Mouse (Mus musculus) midbrain, embryonic 12.5 days (tissue): ENCODE results near the gene Fam19a2. TPM values are rescaled to one million over a fixed set of nuclear protein-coding genes. Genes with fewer than 3 reads are reported as not detected.

Experiments
- ATAC-seq: fragments of 200-750 bp; cut with Nextera tagmentation; 2 replicates; pipeline ENCODE4 v1.8.0; 2017; ENCODE audit warnings: low read depth, moderate TSS enrichment, moderate library complexity; ENCODE audit not compliant: low FRiP score
- H3K27ac ChIP-seq: fragments of 300-500 bp; sonication (generic); replicated peaks from 2 replicates; pipeline ENCODE4 v1.5.1; 2016; ENCODE audit warnings: mild to moderate bottlenecking
- H3K27me3 ChIP-seq: fragments of 300-500 bp; sonication (generic); 2 replicates; pipeline ENCODE4 v1.6.1; 2016; ENCODE audit warnings: mild to moderate bottlenecking
- H3K36me3 ChIP-seq: fragments of 300-500 bp; sonication (generic); 2 replicates; pipeline ENCODE4 v1.6.1; 2016
- H3K4me1 ChIP-seq: fragments of 300-500 bp; sonication (generic); 2 replicates; pipeline ENCODE4 v1.6.1; 2016
- H3K4me2 ChIP-seq: fragments of 300-500 bp; sonication (generic); replicated peaks from 2 replicates; pipeline ENCODE4 v1.6.1; 2016; ENCODE audit warnings: mild to moderate bottlenecking, moderate library complexity
- H3K4me3 ChIP-seq: fragments of 300-500 bp; sonication (generic); 2 replicates; pipeline ENCODE4 v1.5.1; 2016; ENCODE audit warnings: mild to moderate bottlenecking
- H3K9ac ChIP-seq: fragments of 300-500 bp; sonication (generic); replicated peaks from 2 replicates; pipeline ENCODE4 v1.6.1; 2016; ENCODE audit warnings: mild to moderate bottlenecking, moderate library complexity
- H3K9me3 ChIP-seq: fragments of 300-500 bp; sonication (generic); 2 replicates; pipeline ENCODE4 v1.6.1; 2016; ENCODE audit warnings: mild to moderate bottlenecking
- WGBS: fragments of 180-500 bp; shearing (Covaris S2); methylation state at CpG from one replicate; pipeline ENCODE4 v1.1.7; 2016; 5-methylcytosine and 5-hydroxymethylcytosine counted together
- polyA plus RNA-seq: library from polyadenylated mRNA; unstranded; fragments of >200 nt; fragmentation: Nextera tagmentation; extraction: Ambion mirVana; gene quantifications from 2 replicates; pipeline ENCODE4 v1.2.1, GENCODE M21; 2016

The Fam19a2 gene
- polyA plus RNA-seq, 1 experiment from 2014 or later, result 11.3 TPM

- Histone ChIP-seq H3K9me3 (no peaks in the 10 kb centered on the region), H3K27ac (no peak overlapping the region)
Observed at GRCm38 (mm10) chr10:123682718-123683255, 419.0 kb downstream of the Fam19a2 start.

GRCm38 (mm10) chr10:123692186-123692925 lies 428.6 kb downstream of the Fam19a2 start:
- Histone ChIP-seq H3K9ac (no peak overlapping the region), H3K4me3 (no peak overlapping the region), H3K36me3 (no peaks in the 10 kb centered on the region), H3K9me3 (no peaks in the 10 kb centered on the region), H3K27me3 (no peaks in the 10 kb centered on the region), H3K4me2 (no peak overlapping the region), H3K4me1 (no peaks in the 10 kb centered on the region), H3K27ac (no peak overlapping the region)
- 70% methylated on average over 8 of the region's 8 CpGs for WGBS
- no peak for ATAC-seq

More at GRCm38 (mm10) chr10:123682718-123683255, 419.0 kb downstream of the Fam19a2 start:
- Histone ChIP-seq H3K4me3 (no peak overlapping the region), H3K4me1 (peaks cover 7% of the 10 kb centered on the region), H3K4me2 (no peak overlapping the region), H3K36me3 (no peaks in the 10 kb centered on the region), H3K9ac (no peak overlapping the region), H3K27me3 (no peaks in the 10 kb centered on the region)
- no peak for ATAC-seq
- 59% methylated on average over 9 of the region's 9 CpGs for WGBS

GRCm38 (mm10) chr10:123692926-123693224 lies 429.1 kb downstream of the Fam19a2 start:
- H3K27me3 ChIP-seq, result no peaks in the 10 kb centered on the region
- H3K9ac ChIP-seq, result no peak overlapping the region
- no peak overlapping the region for H3K4me2 ChIP-seq
- H3K27ac ChIP-seq, result no peak overlapping the region
- WGBS, result 83% methylated on average over 4 of the region's 4 CpGs
- no peak for ATAC-seq
- no peaks in the 10 kb centered on the region for H3K36me3 ChIP-seq
- no peaks in the 10 kb centered on the region for H3K9me3 ChIP-seq
- no peaks in the 10 kb centered on the region for H3K4me1 ChIP-seq
- H3K4me3 ChIP-seq, result no peak overlapping the region

- Histone ChIP-seq H3K27me3 (no peaks in the 10 kb centered on the region), H3K9ac (no peak overlapping the region), H3K4me3 (no peak overlapping the region), H3K36me3 (no peaks in the 10 kb centered on the region), H3K27ac (no peak overlapping the region), H3K9me3 (no peaks in the 10 kb centered on the region), H3K4me2 (no peak overlapping the region), H3K4me1 (no peaks in the 10 kb centered on the region)
- WGBS, result 91% methylated on average over 4 of the region's 4 CpGs
- no peak for ATAC-seq
Observed at GRCm38 (mm10) chr10:123702595-123702994, 438.8 kb downstream of the Fam19a2 start.

GRCm38 (mm10) chr10:123707026-123707425 lies 443.2 kb downstream of the Fam19a2 start:
- 93% methylated on average over 3 of the region's 3 CpGs for WGBS
- no peak overlapping the region for H3K4me3 ChIP-seq
- H3K27me3 ChIP-seq, result no peaks in the 10 kb centered on the region
- H3K4me1 ChIP-seq, result no peaks in the 10 kb centered on the region
- no peak overlapping the region for H3K9ac ChIP-seq
- H3K27ac ChIP-seq, result no peak overlapping the region
- no peaks in the 10 kb centered on the region for H3K36me3 ChIP-seq
- no peak overlapping the region for H3K4me2 ChIP-seq
- no peaks in the 10 kb centered on the region for H3K9me3 ChIP-seq
- no peak for ATAC-seq

GRCm38 (mm10) chr10:123710738-123711137 lies 446.9 kb downstream of the Fam19a2 start:
- Histone ChIP-seq H3K9me3 (no peaks in the 10 kb centered on the region), H3K27ac (no peak overlapping the region), H3K4me2 (no peak overlapping the region), H3K27me3 (no peaks in the 10 kb centered on the region), H3K36me3 (no peaks in the 10 kb centered on the region), H3K4me3 (no peak overlapping the region), H3K4me1 (no peaks in the 10 kb centered on the region), H3K9ac (no peak overlapping the region)
- ATAC-seq, result no peak
- 87% methylated on average over 2 of the region's 2 CpGs for WGBS

GRCm38 (mm10) chr10:123721952-123722460 lies 458.2 kb downstream of the Fam19a2 start:
- ATAC-seq, result no peak
- Histone ChIP-seq H3K4me3 (no peak overlapping the region), H3K36me3 (no peaks in the 10 kb centered on the region), H3K27ac (no peak overlapping the region), H3K9ac (no peak overlapping the region), H3K9me3 (no peaks in the 10 kb centered on the region), H3K27me3 (no peaks in the 10 kb centered on the region), H3K4me2 (no peak overlapping the region), H3K4me1 (no peaks in the 10 kb centered on the region)
- WGBS, result 82% methylated on average over 2 of the region's 2 CpGs

GRCm38 (mm10) chr10:123723641-123724040 lies 459.8 kb downstream of the Fam19a2 start:
- ATAC-seq, result no peak
- no peaks in the 10 kb centered on the region for H3K27me3 ChIP-seq
- no peaks in the 10 kb centered on the region for H3K36me3 ChIP-seq
- no peak overlapping the region for H3K9ac ChIP-seq
- no peaks in the 10 kb centered on the region for H3K9me3 ChIP-seq
- no peak overlapping the region for H3K4me2 ChIP-seq
- no peak overlapping the region for H3K27ac ChIP-seq
- H3K4me1 ChIP-seq, result no peaks in the 10 kb centered on the region
- H3K4me3 ChIP-seq, result no peak overlapping the region

GRCm38 (mm10) chr10:123748317-123748716 lies 484.5 kb downstream of the Fam19a2 start:
- Histone ChIP-seq H3K9ac (no peak overlapping the region), H3K9me3 (no peaks in the 10 kb centered on the region), H3K36me3 (no peaks in the 10 kb centered on the region), H3K4me2 (no peak overlapping the region), H3K27ac (no peak overlapping the region), H3K27me3 (no peaks in the 10 kb centered on the region), H3K4me1 (no peaks in the 10 kb centered on the region), H3K4me3 (no peak overlapping the region)
- WGBS, result 76% methylated on average over 1 of the region's 1 CpGs
- ATAC-seq, result no peak

- Histone ChIP-seq H3K4me2 (no peak overlapping the region), H3K27ac (no peak overlapping the region), H3K27me3 (no peaks in the 10 kb centered on the region), H3K4me3 (no peak overlapping the region), H3K9me3 (no peaks in the 10 kb centered on the region), H3K36me3 (no peaks in the 10 kb centered on the region), H3K9ac (no peak overlapping the region), H3K4me1 (no peaks in the 10 kb centered on the region)
- ATAC-seq, result no peak
- 66% methylated on average over 6 of the region's 6 CpGs for WGBS
Observed at GRCm38 (mm10) chr10:123751676-123752280, 488.0 kb downstream of the Fam19a2 start.

GRCm38 (mm10) chr10:123752755-123753154 lies 489.0 kb downstream of the Fam19a2 start:
- Histone ChIP-seq H3K4me2 (no peak overlapping the region), H3K27ac (no peak overlapping the region), H3K4me1 (no peaks in the 10 kb centered on the region), H3K4me3 (no peak overlapping the region), H3K9me3 (no peaks in the 10 kb centered on the region), H3K27me3 (no peaks in the 10 kb centered on the region), H3K9ac (no peak overlapping the region), H3K36me3 (no peaks in the 10 kb centered on the region)
- no peak for ATAC-seq
- WGBS, result 88% methylated on average over 3 of the region's 3 CpGs

- no peak overlapping the region for H3K4me3 ChIP-seq
- H3K27me3 ChIP-seq, result no peaks in the 10 kb centered on the region
- no peaks in the 10 kb centered on the region for H3K4me1 ChIP-seq
- H3K27ac ChIP-seq, result no peak overlapping the region
- 94% methylated on average over 4 of the region's 4 CpGs for WGBS
- no peak for ATAC-seq
- H3K9ac ChIP-seq, result no peak overlapping the region
- H3K9me3 ChIP-seq, result no peaks in the 10 kb centered on the region
- no peaks in the 10 kb centered on the region for H3K36me3 ChIP-seq
- H3K4me2 ChIP-seq, result no peak overlapping the region
Observed at GRCm38 (mm10) chr10:123753996-123754395, 490.2 kb downstream of the Fam19a2 start.
